Mouse (Mus musculus) adrenal gland (tissue): Measurements from ENCODE around the gene Ptprn.
"Not testable (repeated sequence)": the region's sequence is repeated elsewhere in the genome, so short reads cannot be mapped to it uniquely, and the experiment has no call there.

Experiments used
- intact Hi-C: fragments of 180-260 bp; cut with DNase I; formaldehyde crosslinking; loops from one replicate; pipeline ENCODE4 v1.15.1; 2025

The Ptprn gene

DNA sequence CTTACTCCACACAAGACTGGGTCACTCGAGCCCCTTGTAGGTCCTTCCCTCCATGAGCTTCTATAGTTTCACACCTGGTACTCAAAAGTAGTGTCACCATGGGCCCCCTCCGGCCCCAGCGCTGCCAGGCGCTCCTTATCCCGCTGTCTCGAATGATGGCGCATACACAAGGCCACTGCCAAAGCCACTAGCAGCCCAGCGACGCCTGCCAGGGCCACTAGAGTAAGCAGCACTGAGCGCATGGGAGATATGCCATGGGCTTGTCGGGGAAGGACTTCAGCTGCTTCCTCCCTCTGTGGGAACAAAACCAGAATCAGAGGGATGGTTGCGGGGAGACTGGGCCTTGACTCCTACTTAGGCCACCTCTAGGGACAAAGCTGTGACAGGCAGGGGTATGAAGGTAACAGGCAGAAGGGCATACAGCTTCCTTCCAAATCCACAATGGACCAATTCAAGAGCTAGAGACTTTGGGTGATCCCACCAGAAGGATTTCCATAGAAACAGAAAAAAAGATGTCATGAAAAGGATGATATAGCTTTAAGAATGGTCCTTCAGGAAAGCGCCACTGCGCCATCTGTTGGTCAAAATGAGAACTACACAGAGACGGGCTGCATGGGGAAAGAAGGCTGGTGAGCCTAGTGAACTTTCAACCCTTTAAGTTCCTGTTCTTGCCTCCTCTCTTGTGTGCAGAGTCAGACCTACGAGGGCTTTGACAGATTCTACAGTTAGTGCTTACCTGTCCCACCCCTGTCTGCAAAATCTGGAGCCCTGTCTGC lies 10.3 kb downstream of the Ptprn start:
- intact Hi-C loops: loop anchor here (10.0 kb wide), 1 partner anchor 309 kb away; no protein-coding TSS in a partner anchor

DNA sequence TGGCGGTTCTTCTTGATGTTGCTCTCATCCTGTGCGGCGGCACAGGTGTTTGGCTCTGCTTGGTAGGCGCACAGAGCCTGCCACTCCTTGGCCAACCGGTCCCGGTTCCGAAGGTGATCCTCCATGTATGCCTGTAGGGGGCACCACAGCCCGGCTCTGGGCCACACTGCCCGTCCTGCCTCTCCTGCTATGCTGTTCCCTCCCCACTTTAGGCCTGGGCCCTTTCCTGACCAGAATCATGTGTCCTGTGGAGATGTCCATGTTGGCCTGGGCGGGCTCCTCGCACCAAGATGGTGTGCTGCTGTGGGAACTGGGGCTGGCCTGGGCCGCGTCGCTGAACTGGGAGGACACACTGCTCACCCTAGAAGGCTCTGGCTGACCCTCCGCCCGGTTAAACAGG lies 11.3 kb downstream of the Ptprn start:
- intact Hi-C loops: loop anchor here (10.0 kb wide), 1 partner anchor 308 kb away; no protein-coding TSS in a partner anchor

GRCm38 (mm10) chr1:75252308-75252707 lies 12.0 kb downstream of the Ptprn start:
- intact Hi-C loops: loop anchor here (10.0 kb wide), 1 partner anchor 308 kb away; no protein-coding TSS in a partner anchor

GRCm38 (mm10) chr1:75251112-75251970 lies 13.0 kb downstream of the Ptprn start:
- intact Hi-C loops: loop anchor here (10.0 kb wide), 1 partner anchor 307 kb away; no protein-coding TSS in a partner anchor

- intact Hi-C loops: loop anchor here (10.0 kb wide), 1 partner anchor 306 kb away; no protein-coding TSS in a partner anchor
Measured at GRCm38 (mm10) chr1:75250498-75250897, 13.8 kb downstream of the Ptprn start.

GRCm38 (mm10) chr1:75248041-75248772 lies 16.1 kb downstream of the Ptprn start:
- intact Hi-C loops: no loop called here

- intact Hi-C loops: no loop called here
Measured at GRCm38 (mm10) chr1:75247071-75247930, 17.0 kb downstream of the Ptprn start.

DNA sequence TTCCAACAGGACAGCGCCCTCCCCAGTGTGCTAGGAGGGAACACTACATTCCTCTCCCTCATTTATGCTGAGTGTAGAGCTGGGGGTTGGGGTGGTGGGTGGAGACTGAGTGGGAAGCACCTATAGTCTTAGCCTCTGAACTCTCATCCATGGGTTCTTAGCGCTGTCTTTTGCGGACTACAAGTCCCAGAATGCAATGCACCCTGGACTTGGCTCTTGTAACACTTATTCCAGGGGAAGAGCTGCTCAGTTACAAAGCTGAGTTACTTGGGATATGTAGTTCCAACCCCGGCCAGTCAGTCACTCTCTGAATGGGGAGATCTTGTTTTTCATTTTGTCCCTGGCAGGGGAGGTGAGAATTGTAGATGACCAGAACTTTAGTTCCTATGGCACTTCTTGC lies 19.5 kb downstream of the Ptprn start:
- intact Hi-C loops: no loop called here

GRCm38 (mm10) chr1:75244175-75244826 lies 20.0 kb downstream of the Ptprn start:
- intact Hi-C loops: no loop called here

- intact Hi-C loops: no loop called here
Measured at GRCm38 (mm10) chr1:75243411-75243810, 20.9 kb downstream of the Ptprn start.

- intact Hi-C loops: no loop called here
Measured at GRCm38 (mm10) chr1:75239591-75239990, 24.7 kb downstream of the Ptprn start.

GRCm38 (mm10) chr1:75236117-75237050 lies 27.9 kb downstream of the Ptprn start, which contains the start of gene Dnajb2:
TSS of gene Dnajb2 (plus strand) at chr1:75236406.
- intact Hi-C loops: no loop called here

DNA sequence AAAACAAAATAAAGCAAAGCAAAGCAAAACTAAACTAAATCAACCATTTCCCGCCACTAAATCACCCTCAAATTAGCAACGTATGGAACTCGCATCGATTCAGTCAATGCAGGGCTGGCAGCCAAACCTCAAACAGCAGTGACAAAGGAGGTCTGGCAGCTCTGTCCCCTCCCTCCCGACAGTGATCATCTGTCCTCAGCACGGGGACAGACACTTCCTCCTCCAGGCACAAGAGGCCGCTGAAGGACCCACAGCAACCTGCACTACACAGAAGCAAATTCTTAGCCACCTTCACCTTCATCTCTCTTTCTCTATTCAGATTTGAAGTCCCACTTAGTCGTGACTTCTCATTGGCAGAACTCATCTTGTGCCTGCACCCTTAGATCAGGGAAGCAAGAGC lies 29.7 kb downstream of the Ptprn start:
- intact Hi-C loops: no loop called here

DNA sequence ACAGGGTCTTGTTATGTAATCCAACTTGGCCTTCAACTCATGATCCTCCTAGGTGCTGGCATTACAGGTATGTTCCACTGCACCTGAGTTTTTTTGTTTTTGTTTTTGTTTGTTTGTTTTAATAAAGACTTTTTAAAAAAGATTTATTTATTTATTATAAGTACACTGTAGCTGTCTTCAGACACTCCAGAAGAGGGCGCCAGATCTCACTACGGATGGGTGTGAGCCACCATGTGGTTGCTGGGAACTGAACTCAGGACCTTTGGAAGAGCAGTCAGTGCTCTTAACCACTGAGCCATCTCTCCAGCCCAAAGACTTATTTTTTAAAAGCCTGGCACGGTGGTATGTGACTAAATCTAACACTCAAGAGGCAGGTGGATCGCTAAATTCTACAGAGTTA lies 31.8 kb downstream of the Ptprn start:
- intact Hi-C loops: not testable (repeated sequence)

GRCm38 (mm10) chr1:75231664-75232152 lies 32.6 kb downstream of the Ptprn start, which contains the start of gene A630095N17Rik:
TSS of gene A630095N17Rik (minus strand) at chr1:75232102.
- intact Hi-C loops: no loop called here

- intact Hi-C loops: no loop called here
Measured at GRCm38 (mm10) chr1:75231224-75231623, 33.1 kb downstream of the Ptprn start.

- intact Hi-C loops: no loop called here
Measured at GRCm38 (mm10) chr1:75230335-75230994, 33.8 kb downstream of the Ptprn start.

DNA sequence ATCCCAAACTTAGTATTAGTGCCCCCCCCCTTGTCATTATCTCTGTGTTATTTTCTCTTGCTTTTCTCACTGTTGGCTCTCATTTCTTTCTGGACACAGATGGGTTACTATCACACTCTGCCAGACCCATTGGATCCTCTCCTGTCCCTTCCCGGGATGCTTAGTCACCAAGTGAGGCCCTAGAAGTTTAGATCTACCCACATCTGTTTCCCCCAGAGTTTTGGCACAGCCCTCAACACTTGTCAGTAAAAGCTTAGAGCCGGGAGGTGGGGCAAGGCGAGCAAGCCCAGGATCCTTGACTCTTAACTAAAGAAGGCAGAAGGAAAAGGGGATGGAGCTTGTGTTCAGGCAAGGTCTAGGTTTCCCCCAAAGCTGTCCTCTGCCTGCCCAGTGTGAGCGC lies 35.1 kb downstream of the Ptprn start:
- intact Hi-C loops: no loop called here
